ENCODE assay signal across 8 mouse cellular contexts in the genomic region with DNA sequence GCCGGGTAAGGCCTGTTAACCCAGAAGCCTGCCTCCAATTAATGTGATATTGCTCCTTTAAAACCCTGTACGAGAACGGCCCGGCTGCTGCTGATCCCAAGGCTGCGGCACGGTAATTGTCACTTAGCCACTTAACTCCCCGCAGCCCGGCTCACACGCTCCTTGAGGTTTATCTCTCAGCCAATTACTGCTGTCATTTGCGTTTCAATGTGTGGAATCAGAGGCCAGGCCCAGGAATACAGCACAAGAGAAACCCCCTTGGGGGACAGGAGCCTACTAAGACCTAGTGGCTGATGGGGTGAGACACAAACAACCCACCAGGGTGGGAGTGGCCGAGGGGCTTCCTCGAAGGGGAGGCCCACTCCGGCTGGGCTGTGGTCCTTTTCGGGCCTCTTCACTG.
A peak's percentile ranks its signal among the peaks of the same experiment; 100 is the strongest.
DNase-seq lines count a peak whose midpoint lies in the region; ATAC-seq and TF ChIP-seq lines count a peak whose summit lies in the region.

No protein-coding gene starts in this region.

- no peaks in the 10 kb centered on the region for H3K36me3 ChIP-seq in E14TG2a.4 (ENCODE audit: insufficient read depth, low read length)
- H3K36me3 ChIP-seq in embryonic facial prominence, embryonic 15.5 days: no peaks in the 10 kb centered on the region
- no peaks in the 10 kb centered on the region for H3K36me3 ChIP-seq in intestine, embryonic 14.5 days (ENCODE audit: control insufficient read depth, insufficient read depth, low read length)
- H3K36me3 ChIP-seq in neural tube, embryonic 12.5 days: no peaks in the 10 kb centered on the region

- DNase-seq in adrenal gland, adult 2 months: peak; percentile 68
- DNase-seq in intestine, embryonic 14.5 days (ENCODE audit: low spot score): peak; percentile 76
- DNase-seq in frontal cortex, postnatal 14 days (ENCODE audit: low spot score in 2 of 2): no peak
- DNase-seq in layer of hippocampus, adult 9-10 months (ENCODE audit: low spot score): no peak

- 7% methylated on average over 14 of the region's 14 CpGs for WGBS in embryonic facial prominence, embryonic 15.5 days
- WGBS in intestine, embryonic 14.5 days: 10% methylated on average over 14 of the region's 14 CpGs
- 3% methylated on average over 14 of the region's 14 CpGs for WGBS in neural tube, embryonic 12.5 days

- peak overlapping the region; percentile 95 for H3K27ac ChIP-seq in embryonic facial prominence, embryonic 15.5 days (replicated peaks)
- peak overlapping the region; percentile 92 for H3K27ac ChIP-seq in intestine, embryonic 14.5 days (ENCODE audit: low read depth)
- peak overlapping the region; percentile 50; the same call in 1 of the 2 replicates for H3K27ac ChIP-seq in neural tube, embryonic 12.5 days

- peak overlapping the region; percentile 61 for H3K4me2 ChIP-seq in embryonic facial prominence, embryonic 15.5 days (replicated peaks)
- peak overlapping the region; percentile 47 for H3K4me2 ChIP-seq in intestine, embryonic 14.5 days (ENCODE audit: low read length)
- peak overlapping the region; percentile 60 for H3K4me2 ChIP-seq in neural tube, embryonic 12.5 days (replicated peaks)

- H3K4me1 ChIP-seq in E14TG2a.4 (replicated peaks; ENCODE audit: low read depth, low read length): peaks cover 39% of the 10 kb centered on the region
- H3K4me1 ChIP-seq in embryonic facial prominence, embryonic 15.5 days: peaks cover 46% of the 10 kb centered on the region
- H3K4me1 ChIP-seq in intestine, embryonic 14.5 days (replicated peaks; ENCODE audit: control insufficient read depth, insufficient read depth, low read length): peaks cover 40% of the 10 kb centered on the region
- peaks cover 48% of the 10 kb centered on the region for H3K4me1 ChIP-seq in neural tube, embryonic 12.5 days

- peaks cover 66% of the 10 kb centered on the region for H3K27me3 ChIP-seq in E14TG2a.4 (ENCODE audit: insufficient read depth, low read length)
- H3K27me3 ChIP-seq in embryonic facial prominence, embryonic 15.5 days: no peaks in the 10 kb centered on the region
- H3K27me3 ChIP-seq in intestine, embryonic 14.5 days (replicated peaks; ENCODE audit: control insufficient read depth, insufficient read depth, low read length): no peaks in the 10 kb centered on the region
- no peaks in the 10 kb centered on the region for H3K27me3 ChIP-seq in neural tube, embryonic 12.5 days (replicated peaks)

- H3K4me3 ChIP-seq in E14TG2a.4 (replicated peaks; ENCODE audit: low read length): peak overlapping the region; percentile 41
- H3K4me3 ChIP-seq in embryonic facial prominence, embryonic 15.5 days (replicated peaks): no peak overlapping the region
- no peak overlapping the region for H3K4me3 ChIP-seq in intestine, embryonic 14.5 days (ENCODE audit: low read depth, low read length)
- H3K4me3 ChIP-seq in neural tube, embryonic 12.5 days: 0 out of 2 replicates have a peak overlapping the region, but pooled peaks have one; percentile 13

- ATAC-seq in embryonic facial prominence, embryonic 15.5 days (ENCODE audit: insufficient number of reproducible peaks, low FRiP score, low TSS enrichment, low read depth): no peak
- ATAC-seq in intestine, embryonic 14.5 days (replicated peaks; ENCODE audit: low FRiP score, low TSS enrichment, low read depth): no peak
- ATAC-seq in neural tube, embryonic 12.5 days (ENCODE audit: low FRiP score, low read depth): peak; percentile 28; the same call in 1 of the 2 replicates
- no peak for ATAC-seq in megakaryocyte progenitor cell, adult 5-6 weeks (replicated peaks; ENCODE audit: poor library complexity)

- TF ChIP-seq CTCF in E14TG2a.4 (conservative IDR thresholded peaks at IDR 0.05; ENCODE audit: low read length): no peak

- H3K9ac ChIP-seq in embryonic facial prominence, embryonic 15.5 days: no peak overlapping the region
- H3K9ac ChIP-seq in intestine, embryonic 14.5 days (ENCODE audit: low read length): peak overlapping the region; percentile 30
- H3K9ac ChIP-seq in neural tube, embryonic 12.5 days: peak overlapping the region; percentile 49

- no peaks in the 10 kb centered on the region for H3K9me3 ChIP-seq in E14TG2a.4 (ENCODE audit: low read length)
- no peaks in the 10 kb centered on the region for H3K9me3 ChIP-seq in embryonic facial prominence, embryonic 15.5 days (replicated peaks)
- no peaks in the 10 kb centered on the region for H3K9me3 ChIP-seq in intestine, embryonic 14.5 days (ENCODE audit: control insufficient read depth, low read length)
- no peaks in the 10 kb centered on the region for H3K9me3 ChIP-seq in neural tube, embryonic 12.5 days

Comparison
In these comparisons a context has a peak if more than half of its experiments do, and no peak if none do; other contexts are left out.
1. H3K4me3 ChIP-seq: peak in E14TG2a.4 (single experiment) and neural tube, embryonic 12.5 days (single experiment); none in embryonic facial prominence, embryonic 15.5 days (single experiment) and intestine, embryonic 14.5 days (single experiment).
2. DNase-seq: peak in adrenal gland, adult 2 months (single experiment) and intestine, embryonic 14.5 days (single experiment); none in frontal cortex, postnatal 14 days (0 of 2) and layer of hippocampus, adult 9-10 months (single experiment).
3. Peak in every context shown above with its lines, with median percentiles within 50 percentile points of each other: H3K27ac ChIP-seq and H3K4me2 ChIP-seq.